Mouse (Mus musculus) natural killer cell, adult 2 months (primary cell): ENCODE data around the gene Scimp.
"Not testable (repeated sequence)": the region's sequence is repeated elsewhere in the genome, so short reads cannot be mapped to it uniquely, and the experiment has no call there.

Source experiments
- DNase-seq, 2 experiments: peaks; one replicate each; pipeline ENCODE4 v3.0.0; 2022; ENCODE audit warnings: low spot score in 2 of 2

Gene Scimp

GRCm38 (mm10) chr11:70770804-70771203 is 41.6 kb downstream of the Scimp start:
- DNase-seq, result no peak

GRCm38 (mm10) chr11:70765776-70766445 is 46.5 kb downstream of the Scimp start:
- no peak for DNase-seq

- DNase-seq, result peak; percentile 78 to 79
These were observed 48.2 kb downstream of the Scimp start, which contains the start of gene Zfp3 for GRCm38 (mm10) chr11:70763936-70764808. Zfp3 (plus strand) TSS chr11:70764209.

- peak in 1 of 2 experiments; percentile 19 for DNase-seq
These were observed 48.8 kb downstream of the Scimp start for GRCm38 (mm10) chr11:70763582-70763935.

- DNase-seq, result peak; percentile 50 to 60
These were observed 49.7 kb downstream of the Scimp start for GRCm38 (mm10) chr11:70762641-70763040.

GRCm38 (mm10) chr11:70760446-70760845 is 51.9 kb downstream of the Scimp start:
- not testable (repeated sequence) for DNase-seq

- DNase-seq, result peak; percentile 71 to 82
These were observed 56.7 kb downstream of the Scimp start for GRCm38 (mm10) chr11:70755645-70756044.

- no peak for DNase-seq
These were observed 57.4 kb downstream of the Scimp start for GRCm38 (mm10) chr11:70754958-70755357.

- DNase-seq, result no peak
These were observed 57.9 kb downstream of the Scimp start for GRCm38 (mm10) chr11:70754476-70754875.

- DNase-seq, result no peak
These were observed 59.2 kb downstream of the Scimp start for GRCm38 (mm10) chr11:70753146-70753545.

GRCm38 (mm10) chr11:70752337-70753017 is 59.9 kb downstream of the Scimp start:
- DNase-seq, result no peak

GRCm38 (mm10) chr11:70747876-70748545 is 64.4 kb downstream of the Scimp start:
- no peak for DNase-seq

GRCm38 (mm10) chr11:70745636-70746035 is 66.8 kb downstream of the Scimp start:
- no peak for DNase-seq

- no peak for DNase-seq
These were observed 69.6 kb downstream of the Scimp start for GRCm38 (mm10) chr11:70742581-70743459.

GRCm38 (mm10) chr11:70742117-70742516 is 70.3 kb downstream of the Scimp start:
- no peak for DNase-seq

- no peak for DNase-seq
These were observed 70.8 kb downstream of the Scimp start for GRCm38 (mm10) chr11:70741603-70742002.
